Mouse (Mus musculus) cerebellum, adult (tissue): Measurements from ENCODE around the gene Them7.
A peak's percentile ranks its signal among the peaks of the same experiment; 100 is the strongest.

ENCODE experiments used
- ATAC-seq: cut with Nextera tagmentation; 2 replicates; pipeline ENCODE4 v1.9.2; 2017; ENCODE audit warnings: mild to moderate bottlenecking, moderate library complexity, mixed read lengths; ENCODE audit not compliant: insufficient number of reproducible peaks, low FRiP score, low TSS enrichment

Gene Them7

GRCm38 (mm10) chr2:105400558-105400957, 176.4 kb downstream of the Them7 start:
- no peak for ATAC-seq

DNA sequence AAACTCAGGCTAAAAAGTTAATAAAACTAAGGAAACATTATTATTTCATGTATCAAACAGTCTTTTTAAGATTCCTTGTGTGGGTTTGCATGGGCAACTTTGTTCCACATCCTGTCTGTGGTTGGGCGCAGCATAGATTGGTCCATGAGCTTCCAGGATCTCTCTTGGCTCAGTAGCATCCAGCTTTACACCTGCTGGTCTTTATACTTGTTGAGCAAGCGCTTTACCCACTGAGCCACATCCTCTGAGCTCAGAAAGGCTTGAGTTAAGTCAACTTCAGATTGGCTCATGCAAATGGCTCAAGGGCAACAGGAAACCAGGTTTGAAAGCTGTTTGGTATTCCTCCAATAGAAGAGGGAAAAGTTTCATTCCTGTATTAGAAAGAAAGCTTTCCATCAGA, 178.1 kb downstream of the Them7 start:
- no peak for ATAC-seq

- ATAC-seq = peak; percentile 64; the same call in 1 of the 2 replicates
Observed at GRCm38 (mm10) chr2:105408511-105408910, 184.4 kb downstream of the Them7 start.

DNA sequence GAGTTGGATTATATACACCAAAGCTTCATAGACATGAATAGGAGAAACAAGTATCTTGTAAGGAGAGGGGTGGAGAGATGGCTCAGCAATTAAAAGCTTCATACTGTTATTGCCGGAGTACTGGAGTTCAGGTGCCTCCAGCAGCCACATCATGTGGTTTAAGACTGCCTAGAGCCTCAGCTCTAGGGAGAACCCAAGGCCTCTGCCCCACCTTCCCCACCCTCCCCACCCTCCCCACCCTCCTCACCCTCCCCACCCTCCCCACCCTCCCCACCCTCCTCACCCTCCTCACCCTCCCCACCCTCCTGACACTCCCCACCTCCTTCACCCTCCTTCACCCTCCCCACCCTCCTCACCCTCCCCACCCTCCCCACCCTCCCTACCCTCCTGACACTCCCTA, 185.1 kb downstream of the Them7 start:
- ATAC-seq = no peak

- no peak for ATAC-seq
Observed at GRCm38 (mm10) chr2:105414309-105414708, 190.2 kb downstream of the Them7 start.

DNA sequence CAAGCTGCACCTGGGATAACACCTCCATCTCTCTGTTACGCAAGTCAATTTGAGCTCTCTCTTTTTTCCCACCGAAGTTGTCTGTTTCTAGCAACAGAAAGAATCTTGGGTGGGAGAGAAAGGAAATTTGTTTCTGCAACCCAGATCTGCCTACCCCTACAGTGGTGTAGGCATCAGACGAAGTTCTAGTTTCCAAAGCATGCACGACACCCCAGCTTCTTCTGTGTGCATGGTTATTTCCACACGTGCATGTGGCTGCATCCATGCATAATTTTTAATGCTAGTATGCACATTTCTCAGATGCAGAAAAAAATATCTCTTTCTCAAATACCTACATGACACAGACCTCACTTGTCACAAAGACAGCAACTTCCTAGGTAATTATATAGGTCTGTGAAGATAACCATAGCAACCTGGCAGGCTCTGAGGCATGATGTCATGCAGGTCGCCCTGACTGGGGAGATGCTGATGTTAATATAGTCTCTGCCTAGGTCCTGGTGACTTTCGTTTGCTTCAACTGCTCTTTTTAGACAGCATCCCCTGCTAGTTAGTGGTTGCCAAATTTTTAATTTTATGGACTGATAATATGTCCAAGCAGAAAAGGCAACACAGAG, 192.0 kb downstream of the Them7 start:
- ATAC-seq = no peak

DNA sequence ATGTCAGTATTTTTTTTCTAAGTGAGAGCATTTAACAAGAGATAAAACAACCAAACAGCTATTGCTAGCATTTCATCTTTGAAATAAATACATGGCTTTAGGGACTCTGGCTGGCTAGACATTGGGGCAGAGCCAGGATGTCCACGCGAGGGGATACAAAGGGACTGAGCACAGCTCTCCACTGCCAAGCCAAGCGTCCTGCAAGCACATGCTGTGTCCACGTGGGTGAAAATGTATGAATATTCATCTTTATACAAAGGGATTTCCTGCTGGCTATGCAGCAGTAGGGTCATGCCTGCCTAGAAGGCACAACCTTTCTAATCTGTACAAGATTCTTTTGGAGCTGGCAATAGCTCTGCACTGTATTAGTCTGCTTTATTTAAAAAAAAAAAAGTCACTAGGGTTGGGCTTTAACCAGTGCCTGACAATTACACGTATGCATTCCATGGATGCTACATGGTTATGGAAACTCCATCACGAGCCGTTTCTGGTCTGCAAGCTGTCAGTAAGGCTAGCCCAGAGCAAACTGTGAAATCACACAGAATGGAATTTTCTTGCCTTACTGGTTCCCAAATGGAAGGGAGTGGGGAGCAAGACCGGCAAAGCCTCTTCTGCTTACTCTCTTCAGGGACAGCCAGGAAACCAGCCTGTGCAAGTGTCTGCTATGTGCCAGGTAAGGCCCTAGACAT, 192.7 kb downstream of the Them7 start:
- peak; percentile 22; the same call in 1 of the 2 replicates for ATAC-seq

DNA sequence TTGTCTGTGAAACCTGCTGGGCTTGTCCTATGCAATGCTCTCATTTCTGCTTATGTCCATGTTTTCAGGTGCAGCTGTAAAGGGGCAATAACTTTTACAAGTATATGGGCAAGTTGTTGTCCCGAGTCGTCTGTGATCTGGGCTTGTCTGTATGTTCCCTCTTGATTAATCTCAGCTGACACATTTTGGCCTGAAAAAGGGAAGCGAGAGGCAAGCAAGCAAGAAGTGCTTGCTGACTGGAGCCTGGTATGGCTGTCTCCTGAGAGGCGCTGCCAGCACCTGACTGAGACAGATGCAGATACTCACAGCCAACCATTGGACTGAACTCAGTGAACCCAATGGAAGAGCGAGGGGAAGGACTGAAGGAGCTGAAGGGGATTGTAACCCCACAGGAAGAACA, 193.5 kb downstream of the Them7 start:
- no peak for ATAC-seq

GRCm38 (mm10) chr2:105418629-105419227, 194.6 kb downstream of the Them7 start:
- ATAC-seq = no peak

DNA sequence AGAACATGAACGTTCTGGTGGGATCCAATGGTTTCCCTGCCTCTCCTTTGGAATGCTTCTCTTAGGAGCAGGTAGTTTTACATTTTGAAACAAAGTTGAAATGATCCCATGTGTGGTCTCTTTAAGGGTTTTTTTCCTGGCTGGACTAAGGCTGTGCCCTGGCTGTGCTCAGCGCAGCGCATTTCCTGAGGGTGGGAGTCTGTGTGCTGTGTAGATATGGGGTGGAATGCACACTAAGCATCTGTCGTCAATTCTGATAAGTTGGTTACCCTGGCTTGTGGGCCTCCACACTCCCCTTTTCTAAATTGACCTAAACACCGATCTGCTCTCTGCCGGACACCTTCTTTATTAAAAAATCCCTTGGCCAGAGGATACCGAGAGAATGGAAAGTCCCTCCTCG, 203.3 kb downstream of the Them7 start:
- no peak for ATAC-seq

GRCm38 (mm10) chr2:105428029-105428428, 203.9 kb downstream of the Them7 start:
- ATAC-seq = peak; percentile 59; the same call in 1 of the 2 replicates

DNA sequence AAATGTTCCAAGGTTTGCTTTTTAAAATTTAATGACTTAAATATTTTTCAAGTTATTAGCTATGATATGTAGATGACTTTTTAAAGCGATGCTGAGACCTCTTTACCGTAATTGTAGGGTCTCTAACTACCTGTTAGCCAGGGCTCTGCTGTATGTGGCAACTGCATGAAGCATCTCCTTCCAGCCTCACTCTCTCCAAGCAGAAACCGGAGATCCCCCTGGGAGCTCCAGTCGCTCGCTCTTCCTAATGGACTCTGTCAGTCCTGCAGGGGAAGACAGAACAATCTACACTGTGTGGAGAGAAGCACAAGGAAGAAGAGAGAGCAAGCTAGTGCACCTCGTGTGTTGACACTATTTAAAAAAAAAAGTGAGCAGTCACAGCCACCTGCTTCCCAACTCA, 204.3 kb downstream of the Them7 start:
- no peak for ATAC-seq
